Mouse (Mus musculus) midbrain, postnatal 0 days (tissue): ENCODE results near the gene Meis1. TPM values are rescaled to one million over a fixed set of nuclear protein-coding genes. Genes with fewer than 3 reads are reported as not detected.

Experiments used
- ATAC-seq: fragments of 200-750 bp; cut with Nextera tagmentation; 2 replicates; pipeline ENCODE4 v1.8.0; 2017; ENCODE audit warnings: moderate number of reproducible peaks, mild to moderate bottlenecking, moderate TSS enrichment, moderate library complexity; ENCODE audit not compliant: low FRiP score
- DNase-seq: peaks from one replicate; pipeline ENCODE4 v3.0.0-alpha.2; 2015; ENCODE audit warnings: low spot score
- H3K27ac ChIP-seq: fragments of 300-500 bp; sonication (generic); 2 replicates; pipeline ENCODE4 v1.5.1; 2014; ENCODE audit warnings: low read depth, mild to moderate bottlenecking, low read length, mixed read lengths
- H3K27me3 ChIP-seq: fragments of 300-500 bp; sonication (generic); 2 replicates; pipeline ENCODE4 v1.6.1; 2014; ENCODE audit warnings: low read length, control low read depth, mixed read lengths; ENCODE audit not compliant: insufficient read depth
- H3K36me3 ChIP-seq: fragments of 300-500 bp; sonication (generic); 2 replicates; pipeline ENCODE4 v1.6.1; 2014; ENCODE audit warnings: low read length, control low read depth, mixed read lengths; ENCODE audit not compliant: insufficient read depth
- H3K4me1 ChIP-seq: fragments of 300-500 bp; sonication (generic); 2 replicates; pipeline ENCODE4 v1.6.1; 2014; ENCODE audit warnings: mild to moderate bottlenecking, control low read depth, antibody characterized with exemption, low read length, mixed read lengths; ENCODE audit not compliant: insufficient read depth
- H3K4me2 ChIP-seq: fragments of 300-500 bp; sonication (generic); 2 replicates; pipeline ENCODE4 v1.6.1; 2014; ENCODE audit warnings: low read depth, mild to moderate bottlenecking, low read length, mixed read lengths; ENCODE audit not compliant: poor library complexity, severe bottlenecking
- H3K4me3 ChIP-seq: fragments of 300-500 bp; sonication (generic); 2 replicates; pipeline ENCODE4 v1.5.1; 2014; ENCODE audit warnings: low read depth, mild to moderate bottlenecking, low read length, moderate library complexity
- H3K9ac ChIP-seq: fragments of 300-500 bp; sonication (generic); replicated peaks from 2 replicates; pipeline ENCODE4 v1.6.1; 2014; ENCODE audit warnings: mild to moderate bottlenecking, low read length, moderate library complexity, mixed read lengths; ENCODE audit not compliant: poor library complexity, severe bottlenecking
- H3K9me3 ChIP-seq: fragments of 300-500 bp; sonication (generic); 2 replicates; pipeline ENCODE4 v1.6.1; 2016; ENCODE audit warnings: low read length, control low read depth
- CTCF ChIP-seq: IDR thresholded peaks from 2 replicates; pipeline ENCODE4 v1.5.1; 2016; ENCODE audit warnings: antibody characterized with exemption, mild to moderate bottlenecking
- WGBS: fragments of 180-500 bp; shearing (Covaris S2); extraction: QIAGEN DNeasy Blood & Tissue Kit; methylation state at CpG from one replicate; pipeline ENCODE4 v1.1.7; 2014; 5-methylcytosine and 5-hydroxymethylcytosine counted together
- polyA plus RNA-seq: library from polyadenylated mRNA; unstranded; fragments of >200 nt; fragmentation: Nextera tagmentation; extraction: Ambion mirVana; gene quantifications from 2 replicates; pipeline ENCODE4 v1.2.1, GENCODE M21; 2015
- total RNA-seq: library from RNA; depleted of rRNA; stranded (reverse); fragments of >200 nt; gene quantifications from 2 replicates; pipeline ENCODE4 v1.2.3, GENCODE M21; 2014

Meis1 gene
- total and polyA plus RNA-seq, 2 experiments from 2014 or later, result 16.1 to 40.1 TPM

DNA sequence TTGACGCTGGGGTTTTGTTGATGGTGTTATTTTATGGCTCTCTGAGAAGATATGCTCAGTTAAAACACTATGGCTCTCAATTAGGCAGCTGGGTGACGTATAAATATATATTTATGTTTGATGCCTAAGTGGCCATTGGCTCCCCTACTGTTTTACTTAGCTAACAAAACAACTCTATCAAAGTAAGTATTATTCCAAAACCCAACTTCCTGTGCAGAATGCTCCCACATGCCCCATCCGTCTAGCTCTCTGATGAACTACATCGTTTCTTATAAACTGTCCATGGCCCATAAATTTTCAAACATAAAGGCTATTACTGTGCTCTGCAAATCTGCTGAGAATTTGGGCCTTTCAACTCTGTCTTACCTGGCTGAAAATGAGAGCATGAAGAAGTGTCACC, 168.0 kb downstream of the Meis1 start:
- 87% methylated on average over 4 of the region's 4 CpGs for whole genome bisulfite sequencing
- H3K4me1 ChIP-seq, result no peaks in the 10 kb centered on the region
- H3K4me3 ChIP-seq, result no peak overlapping the region
- no peaks in the 10 kb centered on the region for H3K9me3 ChIP-seq
- no peak for TF ChIP-seq CTCF
- H3K27me3 ChIP-seq, result no peaks in the 10 kb centered on the region
- no peak overlapping the region for H3K9ac ChIP-seq
- DNase-seq (no peak), ATAC-seq (no peak)
- no peak overlapping the region for H3K4me2 ChIP-seq
- H3K27ac ChIP-seq, result no peak overlapping the region
- no peaks in the 10 kb centered on the region for H3K36me3 ChIP-seq

DNA sequence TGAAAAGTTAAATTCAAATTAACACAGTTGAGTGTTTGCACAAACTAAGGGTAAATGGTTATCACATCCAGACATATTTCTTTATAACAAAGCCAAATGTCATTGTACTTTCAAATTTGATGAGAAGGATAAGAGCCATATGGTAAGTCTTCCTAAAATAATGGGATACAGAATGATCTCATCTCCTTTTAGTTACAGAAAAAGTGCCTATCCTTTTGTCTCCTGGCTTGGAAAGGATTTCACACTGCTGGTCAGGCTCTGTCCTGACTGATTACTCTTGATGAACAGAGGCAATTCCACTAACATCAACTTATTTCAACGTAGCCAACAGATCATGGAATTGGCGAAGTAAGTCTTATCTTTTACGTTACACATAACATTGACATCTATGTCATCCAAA, 171.1 kb downstream of the Meis1 start:
- Histone ChIP-seq H3K4me3 (no peak overlapping the region), H3K27ac (no peak overlapping the region), H3K36me3 (no peaks in the 10 kb centered on the region), H3K9ac (no peak overlapping the region), H3K27me3 (no peaks in the 10 kb centered on the region), H3K9me3 (no peaks in the 10 kb centered on the region), H3K4me1 (no peaks in the 10 kb centered on the region), H3K4me2 (no peak overlapping the region)
- 60% methylated on average over 3 of the region's 3 CpGs for WGBS
- DNase-seq, result no peak
- TF ChIP-seq CTCF, result no peak
- ATAC-seq, result no peak

DNA sequence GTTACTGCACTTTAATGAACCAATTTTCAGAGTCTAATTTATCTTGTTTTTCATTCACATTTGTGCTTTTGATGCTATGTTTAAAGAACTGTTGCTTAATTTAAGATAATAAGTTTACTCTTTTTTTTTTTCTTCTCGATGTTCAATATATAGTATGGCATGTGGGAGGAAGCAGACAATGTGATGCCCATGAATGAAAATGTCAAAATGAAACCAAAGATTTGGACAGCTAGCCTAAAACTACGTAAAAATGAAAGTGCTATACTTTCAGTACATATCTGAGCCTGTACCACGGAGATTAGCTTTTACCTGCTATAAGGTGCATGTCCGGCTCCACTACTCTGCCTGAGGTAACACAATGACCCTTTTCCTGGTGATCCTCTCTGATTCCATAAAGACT, 172.3 kb downstream of the Meis1 start:
- H3K9ac ChIP-seq, result no peak overlapping the region
- H3K4me3 ChIP-seq, result no peak overlapping the region
- no peaks in the 10 kb centered on the region for H3K9me3 ChIP-seq
- no peak for TF ChIP-seq CTCF
- H3K27me3 ChIP-seq, result no peaks in the 10 kb centered on the region
- H3K36me3 ChIP-seq, result no peaks in the 10 kb centered on the region
- H3K4me1 ChIP-seq, result no peaks in the 10 kb centered on the region
- H3K4me2 ChIP-seq, result no peak overlapping the region
- 92% methylated on average over 4 of the region's 4 CpGs for WGBS
- no peak overlapping the region for H3K27ac ChIP-seq
- no peak for DNase-seq
- ATAC-seq, result no peak

DNA sequence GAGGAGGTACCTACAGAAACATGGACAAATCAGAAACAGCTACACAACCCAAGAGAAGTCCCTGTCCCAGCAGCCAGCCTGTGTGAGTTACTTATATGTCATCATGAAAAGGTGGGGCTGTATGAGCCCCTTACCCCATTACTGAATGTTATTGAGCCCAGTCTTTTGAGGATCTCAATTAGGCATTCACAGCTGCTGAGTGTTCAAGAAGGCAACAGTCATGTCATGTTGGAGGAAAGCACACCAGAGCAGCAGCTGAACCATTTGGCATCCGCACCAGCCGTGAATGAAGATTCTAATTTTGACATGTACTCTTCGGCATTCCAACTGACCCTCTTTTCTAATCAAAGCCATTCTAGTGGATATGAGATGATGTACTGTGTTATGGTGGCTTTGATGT, 172.9 kb downstream of the Meis1 start:
- no peak overlapping the region for H3K9ac ChIP-seq
- DNase-seq, result peak; percentile 26
- ATAC-seq, result no peak; the same call in 1 of the 2 replicates
- H3K4me1 ChIP-seq, result no peaks in the 10 kb centered on the region
- WGBS, result 93% methylated on average over 3 of the region's 3 CpGs
- H3K27ac ChIP-seq, result no peak overlapping the region
- no peak for TF ChIP-seq CTCF
- no peaks in the 10 kb centered on the region for H3K9me3 ChIP-seq
- H3K4me2 ChIP-seq, result no peak overlapping the region
- no peak overlapping the region for H3K4me3 ChIP-seq
- no peaks in the 10 kb centered on the region for H3K36me3 ChIP-seq
- H3K27me3 ChIP-seq, result no peaks in the 10 kb centered on the region

DNA sequence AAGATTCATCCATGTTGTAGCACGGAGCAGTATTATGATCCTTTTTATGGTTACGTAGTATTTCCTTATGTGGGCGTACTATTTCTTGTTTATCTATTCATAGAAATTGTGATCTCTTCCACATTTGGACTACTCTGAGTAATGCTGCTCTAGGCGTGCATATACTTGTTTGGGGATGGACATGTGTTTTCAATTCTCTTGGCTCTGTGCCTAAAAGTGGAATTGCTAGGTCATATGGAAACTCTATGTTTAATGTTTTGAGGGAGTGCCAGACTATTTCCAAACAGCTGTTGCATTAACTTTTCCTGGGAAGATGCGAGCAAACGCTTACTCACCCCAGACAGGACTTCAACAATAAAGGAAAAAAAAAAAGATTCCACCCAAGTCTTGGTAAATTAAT, 173.3 kb downstream of the Meis1 start:
- H3K4me2 ChIP-seq, result no peak overlapping the region
- no peaks in the 10 kb centered on the region for H3K4me1 ChIP-seq
- ATAC-seq (no peak; the same call in 1 of the 2 replicates), DNase-seq (peak; percentile 22)
- TF ChIP-seq CTCF, result no peak
- H3K4me3 ChIP-seq, result no peak overlapping the region
- no peaks in the 10 kb centered on the region for H3K36me3 ChIP-seq
- H3K27ac ChIP-seq, result no peak overlapping the region
- 94% methylated on average over 6 of the region's 6 CpGs for WGBS
- no peak overlapping the region for H3K9ac ChIP-seq
- no peaks in the 10 kb centered on the region for H3K9me3 ChIP-seq
- H3K27me3 ChIP-seq, result no peaks in the 10 kb centered on the region

DNA sequence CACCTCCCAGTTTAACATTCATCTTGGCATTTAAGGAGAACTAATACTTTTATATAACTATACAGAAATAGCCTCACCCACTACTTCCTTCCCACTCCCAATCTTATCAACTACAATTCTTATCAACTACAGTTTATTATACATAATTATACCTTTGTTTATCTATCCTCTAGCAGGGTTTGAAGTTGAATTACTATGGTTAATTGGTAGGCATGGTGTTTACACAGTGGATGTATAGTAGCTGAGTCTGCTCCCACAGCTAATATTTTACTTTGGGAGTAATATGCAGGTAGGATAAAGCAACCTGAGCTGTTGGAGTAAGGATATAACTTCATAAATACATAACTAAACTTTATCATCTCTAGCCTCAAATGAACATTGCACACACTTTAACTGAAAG, 188.7 kb downstream of the Meis1 start:
- Histone ChIP-seq H3K4me1 (no peaks in the 10 kb centered on the region), H3K27ac (no peak overlapping the region), H3K36me3 (no peaks in the 10 kb centered on the region), H3K9ac (no peak overlapping the region), H3K4me3 (no peak overlapping the region), H3K4me2 (no peak overlapping the region), H3K9me3 (no peaks in the 10 kb centered on the region), H3K27me3 (no peaks in the 10 kb centered on the region)
- DNase-seq (no peak), ATAC-seq (no peak)
- no peak for TF ChIP-seq CTCF
